Mouse (Mus musculus) neural tube, embryonic 11.5 days (tissue): Measurements from ENCODE around the gene Ankrd40. TPM values are rescaled to one million over a fixed set of nuclear protein-coding genes. Genes with fewer than 3 reads are reported as not detected.

Experiments used
- ATAC-seq: fragments of 200-750 bp; cut with Nextera tagmentation; 2 replicates; pipeline ENCODE4 v1.8.0; 2017; ENCODE audit warnings: moderate number of reproducible peaks, mild to moderate bottlenecking, moderate TSS enrichment, moderate library complexity; ENCODE audit not compliant: insufficient read depth, low FRiP score, low TSS enrichment
- DNase-seq: peaks from one replicate; pipeline ENCODE4 v3.0.0-alpha.2; 2015; ENCODE audit warnings: low spot score
- H3K27ac ChIP-seq: fragments of 300-500 bp; sonication (generic); 2 replicates; pipeline ENCODE4 v1.5.1; 2014; ENCODE audit warnings: low read depth, mild to moderate bottlenecking, low read length
- H3K27me3 ChIP-seq: fragments of 300-500 bp; sonication (generic); 2 replicates; pipeline ENCODE4 v1.6.1; 2014; ENCODE audit warnings: mild to moderate bottlenecking, low read length, mixed read lengths; ENCODE audit not compliant: control insufficient read depth, insufficient read depth
- H3K36me3 ChIP-seq: fragments of 300-500 bp; sonication (generic); 2 replicates; pipeline ENCODE4 v1.6.1; 2014; ENCODE audit warnings: mild to moderate bottlenecking, low read length, moderate library complexity, mixed read lengths; ENCODE audit not compliant: control insufficient read depth, insufficient read depth
- H3K4me1 ChIP-seq: fragments of 300-500 bp; sonication (generic); 2 replicates; pipeline ENCODE4 v1.6.1; 2014; ENCODE audit warnings: low read length, mixed read lengths; ENCODE audit not compliant: control insufficient read depth, insufficient read depth
- H3K4me2 ChIP-seq: fragments of 300-500 bp; sonication (generic); 2 replicates; pipeline ENCODE4 v1.6.1; 2014; ENCODE audit warnings: low read depth, mild to moderate bottlenecking, moderate library complexity
- H3K4me3 ChIP-seq: fragments of 300-500 bp; sonication (generic); 2 replicates; pipeline ENCODE4 v1.5.1; 2014; ENCODE audit warnings: low read depth, low read length
- H3K9ac ChIP-seq: fragments of 300-500 bp; sonication (generic); 2 replicates; pipeline ENCODE4 v1.6.1; 2014; ENCODE audit warnings: mild to moderate bottlenecking, low read length
- H3K9me3 ChIP-seq: fragments of 300-500 bp; sonication (generic); 2 replicates; pipeline ENCODE4 v1.6.1; 2016; ENCODE audit warnings: low read length; ENCODE audit not compliant: control insufficient read depth
- WGBS: fragments of 180-500 bp; shearing (Covaris S2); extraction: QIAGEN DNeasy Blood & Tissue Kit; methylation state at CpG from one replicate; pipeline ENCODE4 v1.1.7; 2014; 5-methylcytosine and 5-hydroxymethylcytosine counted together
- polyA plus RNA-seq: library from polyadenylated mRNA; unstranded; fragments of >200 nt; fragmentation: Nextera tagmentation; extraction: Ambion mirVana; gene quantifications from 2 replicates; pipeline ENCODE4 v1.2.1, GENCODE M21; 2014

The Ankrd40 gene
- polyA plus RNA-seq, 1 experiment from 2014 or later: 22.9 TPM

DNA sequence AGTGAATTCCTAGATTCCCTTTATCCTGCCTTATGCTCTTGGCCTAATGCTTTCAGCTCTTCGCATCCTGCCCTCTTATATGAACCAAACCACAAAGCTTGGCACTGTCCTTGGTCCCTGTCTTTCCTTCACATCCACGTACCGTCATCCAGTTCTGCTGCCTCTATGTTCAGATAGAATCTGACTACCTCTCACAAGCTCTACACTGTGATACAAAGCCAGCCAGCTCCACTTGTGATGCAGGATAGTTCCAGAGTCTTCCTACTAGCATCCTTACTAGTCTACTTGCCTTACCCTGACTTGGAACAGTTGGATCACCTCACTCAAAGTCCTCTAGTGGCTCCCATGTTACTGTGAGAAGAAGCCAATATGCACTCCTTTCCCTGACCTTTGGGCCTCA is 2.4 kb downstream of the Ankrd40 start:
- Histone ChIP-seq H3K27ac (no peak overlapping the region), H3K4me2 (no peak overlapping the region), H3K4me3 (no peak overlapping the region), H3K9ac (no peak overlapping the region), H3K27me3 (no peaks in the 10 kb centered on the region), H3K36me3 (peaks cover 4% of the 10 kb centered on the region), H3K9me3 (no peaks in the 10 kb centered on the region), H3K4me1 (peaks cover 10% of the 10 kb centered on the region; the same call in 1 of the 2 replicates)
- DNase-seq (no peak), ATAC-seq (no peak)
- WGBS: 93% methylated on average over 3 of the region's 3 CpGs

DNA sequence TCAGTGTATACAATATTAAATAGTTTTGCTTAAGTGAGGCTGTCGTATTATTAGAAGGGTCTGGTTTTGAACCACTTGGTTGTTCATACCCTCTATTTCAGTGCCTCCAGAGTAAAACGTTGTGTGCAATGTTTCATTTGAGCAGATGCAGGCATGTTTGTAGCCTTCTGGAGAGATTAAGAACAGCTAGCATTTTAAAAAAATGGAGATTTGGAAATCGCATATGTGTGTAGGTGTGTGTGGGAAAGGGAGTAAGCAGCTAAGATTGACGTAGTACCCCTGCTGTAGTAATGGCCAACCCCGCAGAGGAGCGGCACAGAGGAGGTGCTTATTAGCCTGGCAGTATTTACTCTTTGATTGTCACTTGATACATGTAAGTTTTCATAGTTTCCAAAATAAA is 4.9 kb downstream of the Ankrd40 start:
- 0 out of 2 replicates have a peak, but pooled peaks cover 2% of the 10 kb centered on the region for H3K4me1 ChIP-seq
- H3K9me3 ChIP-seq: no peaks in the 10 kb centered on the region
- H3K27me3 ChIP-seq: no peaks in the 10 kb centered on the region
- H3K27ac ChIP-seq: no peak overlapping the region
- no peak overlapping the region for H3K9ac ChIP-seq
- no peak overlapping the region for H3K4me3 ChIP-seq
- DNase-seq: no peak
- H3K36me3 ChIP-seq: peaks cover 4% of the 10 kb centered on the region
- no peak overlapping the region for H3K4me2 ChIP-seq
- no peak for ATAC-seq
- 95% methylated on average over 6 of the region's 6 CpGs for WGBS

DNA sequence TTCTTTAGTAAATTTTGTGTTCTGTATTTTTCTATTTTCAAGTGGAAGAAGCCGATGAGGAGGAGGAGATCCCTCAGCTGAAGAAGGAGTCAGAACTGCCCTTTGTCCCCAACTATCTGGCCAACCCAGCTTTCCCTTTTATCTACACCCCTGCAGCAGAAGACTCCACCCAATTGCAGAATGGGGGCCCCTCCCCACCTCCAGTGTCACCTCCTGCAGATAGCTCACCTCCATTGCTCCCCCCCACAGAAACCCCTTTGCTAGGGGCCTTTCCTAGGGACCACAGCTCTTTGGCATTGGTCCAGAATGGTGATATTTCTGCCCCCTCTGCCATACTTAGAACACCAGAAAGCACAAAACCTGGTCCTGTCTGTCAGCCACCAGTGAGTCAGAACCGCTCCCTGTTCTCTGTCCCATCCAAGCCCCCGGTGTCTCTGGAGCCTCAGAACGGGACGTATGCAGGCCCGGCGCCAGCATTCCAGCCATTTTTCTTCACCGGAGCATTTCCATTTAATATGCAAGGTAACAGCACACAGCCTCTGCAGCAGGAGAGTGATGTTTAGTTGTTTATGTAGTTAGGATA is 6.7 kb downstream of the Ankrd40 start:
- no peaks in the 10 kb centered on the region for H3K4me1 ChIP-seq
- H3K9ac ChIP-seq: no peak overlapping the region
- H3K4me2 ChIP-seq: no peak overlapping the region
- DNase-seq (no peak), ATAC-seq (no peak)
- H3K9me3 ChIP-seq: no peaks in the 10 kb centered on the region
- H3K4me3 ChIP-seq: no peak overlapping the region
- no peaks in the 10 kb centered on the region for H3K27me3 ChIP-seq
- peaks cover 9% of the 10 kb centered on the region for H3K36me3 ChIP-seq
- 96% methylated on average over 8 of the region's 8 CpGs for WGBS
- H3K27ac ChIP-seq: no peak overlapping the region

DNA sequence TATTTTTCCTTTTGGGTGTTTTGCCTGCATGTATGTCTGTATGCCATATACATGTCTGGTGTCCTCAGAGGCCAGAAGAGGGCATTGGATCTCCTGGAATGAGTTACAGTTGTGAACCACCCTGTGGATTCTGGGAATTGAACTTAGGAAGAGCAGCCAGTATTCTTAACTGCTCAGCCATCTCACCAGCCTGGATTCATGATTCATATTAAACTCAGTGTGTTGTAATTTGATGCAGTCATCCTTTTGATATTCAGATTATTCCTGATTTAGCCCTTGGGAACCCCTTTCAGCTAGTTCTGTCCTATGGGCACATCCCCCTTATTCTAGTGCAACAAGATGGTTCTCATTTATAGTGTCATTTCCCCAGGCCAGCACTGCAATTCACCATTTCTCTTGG is 8.8 kb downstream of the Ankrd40 start:
- peaks cover 12% of the 10 kb centered on the region for H3K36me3 ChIP-seq
- no peak overlapping the region for H3K4me3 ChIP-seq
- DNase-seq: no peak
- H3K9me3 ChIP-seq: no peaks in the 10 kb centered on the region
- H3K27ac ChIP-seq: no peak overlapping the region
- ATAC-seq: no peak
- no peak overlapping the region for H3K9ac ChIP-seq
- peaks cover 9% of the 10 kb centered on the region for H3K4me1 ChIP-seq
- no peaks in the 10 kb centered on the region for H3K27me3 ChIP-seq
- H3K4me2 ChIP-seq: no peak overlapping the region

DNA sequence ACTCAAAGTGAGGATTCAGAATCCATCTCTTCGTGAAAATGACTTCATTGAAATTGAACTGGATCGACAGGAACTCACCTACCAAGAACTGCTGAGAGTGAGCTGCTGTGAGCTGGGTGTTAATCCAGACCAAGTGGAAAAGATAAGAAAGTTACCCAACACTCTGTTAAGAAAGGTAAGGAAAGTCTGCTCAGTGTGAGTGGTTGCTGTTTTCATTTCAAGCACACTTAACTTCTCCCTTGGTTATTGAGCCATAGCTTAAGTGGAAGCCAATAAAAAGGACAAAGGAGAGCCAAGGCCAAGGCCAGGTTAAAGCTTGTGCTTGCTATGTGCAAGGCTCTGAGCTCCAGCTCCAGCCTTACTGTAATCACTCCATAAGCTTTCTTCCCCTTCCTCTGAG is 10.5 kb downstream of the Ankrd40 start:
- no peak for ATAC-seq
- 85% methylated on average over 2 of the region's 2 CpGs for WGBS
- H3K36me3 ChIP-seq: peaks cover 12% of the 10 kb centered on the region

DNA sequence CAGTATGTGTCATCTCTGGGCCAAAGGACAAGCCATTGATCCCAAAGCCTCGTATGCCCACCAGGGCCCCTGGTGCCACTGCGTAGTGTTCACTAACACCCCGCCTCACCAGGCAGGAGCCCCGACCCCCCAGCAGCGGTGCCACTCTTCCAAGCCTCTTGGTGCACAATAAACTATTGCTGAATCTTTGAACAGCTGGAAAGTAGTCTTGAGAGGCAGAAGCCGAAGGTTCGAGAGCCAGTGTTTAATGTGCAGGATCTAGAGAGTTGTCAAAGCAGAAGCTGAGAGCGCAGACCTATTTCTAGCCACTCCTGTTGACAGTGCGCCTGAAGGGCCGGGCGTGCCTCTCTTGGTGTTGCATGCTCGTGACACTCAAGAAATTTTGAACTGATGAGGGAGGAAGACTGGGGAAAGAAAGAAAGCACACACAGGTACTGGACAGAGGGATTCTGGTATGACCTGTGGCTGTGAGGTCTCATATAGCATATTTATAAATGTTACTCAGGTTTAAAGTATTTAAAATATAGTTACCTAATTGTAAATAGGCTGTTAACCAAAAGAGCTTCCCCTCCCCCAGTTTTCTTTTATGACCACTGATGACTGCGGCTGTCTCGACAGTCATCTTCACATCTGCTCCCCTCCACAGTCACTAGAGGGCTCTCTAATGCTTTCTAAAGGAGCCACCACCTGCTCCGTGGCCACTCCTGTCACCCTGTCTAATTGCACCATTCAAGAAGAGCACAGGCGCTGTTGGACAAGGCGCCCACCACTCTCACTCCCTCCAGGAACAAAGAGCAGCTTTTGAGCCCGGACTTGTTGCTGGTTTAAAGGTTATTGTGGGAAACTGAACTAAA is 12.2 kb downstream of the Ankrd40 start:
- Histone ChIP-seq H3K4me2 (no peak overlapping the region), H3K27ac (no peak overlapping the region), H3K9me3 (no peaks in the 10 kb centered on the region), H3K36me3 (peaks cover 8% of the 10 kb centered on the region), H3K4me1 (peaks cover 33% of the 10 kb centered on the region), H3K27me3 (no peaks in the 10 kb centered on the region), H3K4me3 (no peak overlapping the region), H3K9ac (no peak overlapping the region)
- DNase-seq (peak; percentile 77), ATAC-seq (peak; percentile 40; the same call in 1 of the 2 replicates)
- 58% methylated on average over 18 of the region's 18 CpGs for WGBS

More for the DNA sequence above, 10.5 kb downstream of the Ankrd40 start:
- no peak overlapping the region for H3K4me3 ChIP-seq
- no peak overlapping the region for H3K27ac ChIP-seq
- H3K4me2 ChIP-seq: no peak overlapping the region
- no peaks in the 10 kb centered on the region for H3K9me3 ChIP-seq
- H3K27me3 ChIP-seq: no peaks in the 10 kb centered on the region
- no peak for DNase-seq
- H3K9ac ChIP-seq: no peak overlapping the region
- H3K4me1 ChIP-seq: peaks cover 27% of the 10 kb centered on the region

DNA sequence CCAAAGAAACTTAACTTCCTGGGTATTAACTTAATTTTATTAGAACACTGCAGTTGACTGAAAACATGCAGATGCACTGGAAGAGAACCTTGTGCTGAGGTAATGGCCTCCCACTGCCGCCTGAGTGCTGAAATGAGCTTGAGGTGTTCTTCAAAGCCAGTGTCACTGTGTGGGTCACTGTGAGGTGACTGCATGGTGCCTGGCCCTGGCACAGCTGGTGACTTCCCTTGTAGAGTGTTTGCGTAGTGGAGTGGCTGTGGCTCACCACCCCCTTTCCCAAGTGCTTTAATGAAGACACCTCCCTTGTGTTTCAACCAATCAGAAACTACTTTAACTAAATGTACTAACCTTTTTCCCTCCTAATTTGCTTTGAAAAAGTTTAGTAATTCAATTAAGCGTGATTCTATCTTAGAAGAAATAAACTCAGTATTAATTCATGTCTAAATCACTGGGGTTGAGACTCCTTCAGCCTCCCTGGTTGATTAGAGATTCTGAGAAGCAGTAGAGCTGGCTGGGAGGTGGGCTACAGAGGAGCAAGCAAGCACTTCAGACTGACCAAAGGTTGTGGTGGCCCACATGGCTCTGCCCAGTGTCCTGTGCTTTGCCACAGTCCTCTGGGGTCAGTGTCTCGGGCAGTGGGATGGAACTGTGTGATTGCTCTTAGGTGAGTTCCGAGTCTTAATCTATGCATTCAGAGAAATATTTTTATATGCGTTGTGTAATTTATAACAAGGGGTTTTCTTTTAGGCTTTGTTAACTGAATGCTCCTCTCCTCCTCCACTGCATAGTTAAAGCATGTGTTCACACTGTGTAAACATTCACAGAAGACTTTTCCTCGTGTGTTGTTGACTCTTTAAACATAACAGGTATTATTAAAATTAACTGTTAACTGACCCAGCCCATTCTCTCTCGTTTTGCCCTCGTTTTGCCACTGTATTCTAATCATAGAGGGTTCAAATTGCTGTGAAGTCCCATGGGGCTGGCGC is 13.4 kb downstream of the Ankrd40 start:
- Histone ChIP-seq H3K36me3 (peaks cover 8% of the 10 kb centered on the region), H3K27ac (no peak overlapping the region), H3K9ac (peak overlapping the region; percentile 14; the same call in 1 of the 2 replicates), H3K4me2 (no peak overlapping the region), H3K9me3 (no peaks in the 10 kb centered on the region), H3K27me3 (no peaks in the 10 kb centered on the region), H3K4me1 (peaks cover 33% of the 10 kb centered on the region), H3K4me3 (no peak overlapping the region)
- ATAC-seq: no peak
- no peak for DNase-seq
- 56% methylated on average over 10 of the region's 10 CpGs for WGBS

DNA sequence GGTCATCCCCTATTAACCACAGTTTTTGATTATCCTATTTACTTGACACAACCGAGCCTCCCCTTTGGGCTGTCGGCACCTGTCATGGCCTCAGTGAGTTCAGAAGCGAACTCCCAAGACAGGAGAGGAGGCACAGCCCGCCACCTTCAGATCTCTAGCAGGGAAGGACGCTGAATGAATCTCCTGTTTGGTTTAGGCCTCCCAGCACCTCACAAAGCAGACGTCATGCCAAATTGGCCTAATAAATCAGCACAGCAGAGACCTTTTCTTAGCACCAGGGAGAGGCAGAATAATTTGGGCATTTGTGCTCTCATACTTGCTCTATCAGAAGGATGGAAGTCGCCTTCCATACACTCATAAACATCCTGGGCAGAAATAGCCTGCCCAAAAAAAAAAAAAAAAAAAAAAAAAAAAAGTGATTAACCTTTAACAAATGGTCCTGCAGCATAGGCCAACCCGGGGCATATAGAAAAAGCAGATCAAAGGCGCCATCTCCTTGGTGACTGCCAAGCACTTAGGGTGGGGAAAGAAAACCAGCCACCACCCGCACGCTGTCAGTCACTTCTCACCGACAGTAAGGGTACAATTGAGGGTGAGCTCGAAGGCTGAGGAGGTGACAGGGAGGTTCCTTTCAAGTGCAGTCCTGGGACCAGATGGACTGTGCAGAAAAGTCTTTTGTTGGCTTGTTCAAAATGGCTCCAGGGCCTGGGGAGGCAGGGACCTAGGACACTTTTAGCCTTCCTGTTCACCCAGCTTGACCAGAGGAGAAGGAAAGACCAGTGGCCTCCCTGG is 14.5 kb downstream of the Ankrd40 start:
- Histone ChIP-seq H3K27ac (peak overlapping the region; percentile 15; the same call in 1 of the 2 replicates), H3K4me1 (peaks cover 33% of the 10 kb centered on the region), H3K9me3 (no peaks in the 10 kb centered on the region), H3K27me3 (no peaks in the 10 kb centered on the region), H3K36me3 (peaks cover 8% of the 10 kb centered on the region), H3K9ac (peak overlapping the region; percentile 14), H3K4me3 (no peak overlapping the region), H3K4me2 (no peak overlapping the region)
- ATAC-seq (peak; percentile 50), DNase-seq (peak; percentile 47)
- 9% methylated on average over 13 of the region's 13 CpGs for WGBS
